Mouse (Mus musculus): ENCODE data around the gene Pank4. TPM values are rescaled to one million over a fixed set of nuclear protein-coding genes. Genes with fewer than 3 reads are reported as not detected.

Pank4 gene
- polyA plus RNA-seq, 1 experiment from 2014 or later = 30.4 TPM

- ATAC-seq (replicated peaks; ENCODE audit: low FRiP score, low read depth) = no peak
- no peaks in the 10 kb centered on the region for H3K36me3 ChIP-seq (ENCODE audit: insufficient read depth, low read length)
- H3K4me1 ChIP-seq (replicated peaks; ENCODE audit: insufficient read depth, low read length) = no peaks in the 10 kb centered on the region; the same call in 1 of the 2 replicates
- no peak overlapping the region for H3K4me3 ChIP-seq (replicated peaks; ENCODE audit: low read depth, low read length)
- 76% methylated on average over 5 of the region's 5 CpGs for WGBS
- no peak overlapping the region for H3K4me2 ChIP-seq (ENCODE audit: low read length)
- no peak for TF ChIP-seq CTCF (IDR thresholded peaks at IDR 0.05; ENCODE audit: low read depth)
- H3K9ac ChIP-seq (ENCODE audit: low read depth, low read length) = no peak overlapping the region
- H3K27ac ChIP-seq = no peak overlapping the region
- DNase-seq (ENCODE audit: low spot score) = no peak
- no peaks in the 10 kb centered on the region for H3K27me3 ChIP-seq (ENCODE audit: insufficient read depth, low read length)
- no peaks in the 10 kb centered on the region for H3K9me3 ChIP-seq (replicated peaks; ENCODE audit: low read length)
Observed at GRCm38 (mm10) chr4:154922931-154923330, 41.0 kb upstream of the Pank4 start.

GRCm38 (mm10) chr4:154925413-154925812, 38.5 kb upstream of the Pank4 start:
- Histone ChIP-seq H3K4me2 (ENCODE audit: low read length) (no peak overlapping the region), H3K4me3 (replicated peaks; ENCODE audit: low read depth, low read length) (no peak overlapping the region), H3K27me3 (ENCODE audit: insufficient read depth, low read length) (no peaks in the 10 kb centered on the region), H3K9me3 (replicated peaks; ENCODE audit: low read length) (no peaks in the 10 kb centered on the region), H3K9ac (ENCODE audit: low read depth, low read length) (no peak overlapping the region), H3K36me3 (ENCODE audit: insufficient read depth, low read length) (no peaks in the 10 kb centered on the region), H3K4me1 (replicated peaks; ENCODE audit: insufficient read depth, low read length) (no peaks in the 10 kb centered on the region; the same call in none of the 2 replicates), H3K27ac (no peak overlapping the region)
- 47% methylated on average over 4 of the region's 4 CpGs for WGBS
- TF ChIP-seq CTCF (IDR thresholded peaks at IDR 0.05; ENCODE audit: low read depth) = peak; percentile 44
- ATAC-seq (replicated peaks; ENCODE audit: low FRiP score, low read depth) (no peak), DNase-seq (ENCODE audit: low spot score) (no peak)

GRCm38 (mm10) chr4:154926969-154927898, 36.7 kb upstream of the Pank4 start:
- 57% methylated on average over 9 of the region's 9 CpGs for WGBS
- no peak for TF ChIP-seq CTCF (IDR thresholded peaks at IDR 0.05; ENCODE audit: low read depth)
- DNase-seq (ENCODE audit: low spot score) (no peak), ATAC-seq (replicated peaks; ENCODE audit: low FRiP score, low read depth) (no peak)
- H3K4me2 ChIP-seq (ENCODE audit: low read length) = peak overlapping the region; percentile 42
- peak overlapping the region; percentile 31 for H3K27ac ChIP-seq
- no peaks in the 10 kb centered on the region for H3K27me3 ChIP-seq (ENCODE audit: insufficient read depth, low read length)
- peak overlapping the region; percentile 35; the same call in 1 of the 2 replicates for H3K9ac ChIP-seq (ENCODE audit: low read depth, low read length)
- H3K9me3 ChIP-seq (replicated peaks; ENCODE audit: low read length) = no peaks in the 10 kb centered on the region
- no peaks in the 10 kb centered on the region; the same call in none of the 2 replicates for H3K4me1 ChIP-seq (replicated peaks; ENCODE audit: insufficient read depth, low read length)
- peak overlapping the region; percentile 10 for H3K4me3 ChIP-seq (replicated peaks; ENCODE audit: low read depth, low read length)
- H3K36me3 ChIP-seq (ENCODE audit: insufficient read depth, low read length) = no peaks in the 10 kb centered on the region

- Histone ChIP-seq H3K9me3 (replicated peaks; ENCODE audit: low read length) (no peaks in the 10 kb centered on the region), H3K27ac (peak overlapping the region; percentile 31; the same call in 1 of the 2 replicates), H3K9ac (ENCODE audit: low read depth, low read length) (peak overlapping the region; percentile 35; the same call in 1 of the 2 replicates), H3K4me1 (replicated peaks; ENCODE audit: insufficient read depth, low read length) (no peaks in the 10 kb centered on the region; the same call in none of the 2 replicates), H3K4me3 (replicated peaks; ENCODE audit: low read depth, low read length) (peak overlapping the region; percentile 10), H3K27me3 (ENCODE audit: insufficient read depth, low read length) (no peaks in the 10 kb centered on the region; the same call in 1 of the 2 replicates), H3K36me3 (ENCODE audit: insufficient read depth, low read length) (no peaks in the 10 kb centered on the region), H3K4me2 (ENCODE audit: low read length) (peak overlapping the region; percentile 42)
- WGBS = 28% methylated on average over 5 of the region's 5 CpGs
- TF ChIP-seq CTCF (IDR thresholded peaks at IDR 0.05; ENCODE audit: low read depth) = no peak
- DNase-seq (ENCODE audit: low spot score) (peak; percentile 69), ATAC-seq (replicated peaks; ENCODE audit: low FRiP score, low read depth) (no peak)
Observed at GRCm38 (mm10) chr4:154927899-154928337, 36.0 kb upstream of the Pank4 start.

GRCm38 (mm10) chr4:154928395-154929087, 35.4 kb upstream of the Pank4 start, which contains the start of gene Tnfrsf14:
Gene Tnfrsf14, minus strand, starts transcription at chr4:154928563.
- H3K27ac ChIP-seq = peak within 1 kb of the TSS; percentile 31

More at GRCm38 (mm10) chr4:154928395-154929087, 35.4 kb upstream of the Pank4 start, which contains the start of gene Tnfrsf14:
- Histone ChIP-seq H3K27me3 (ENCODE audit: insufficient read depth, low read length) (no peaks in the 10 kb centered on the region; the same call in 1 of the 2 replicates), H3K9me3 (replicated peaks; ENCODE audit: low read length) (no peaks in the 10 kb centered on the region), H3K36me3 (ENCODE audit: insufficient read depth, low read length) (no peaks in the 10 kb centered on the region), H3K4me1 (replicated peaks; ENCODE audit: insufficient read depth, low read length) (peaks cover 3% of the 10 kb centered on the region), H3K9ac (ENCODE audit: low read depth, low read length) (peak within 1 kb of the TSS; percentile 35; the same call in 1 of the 2 replicates), H3K4me2 (ENCODE audit: low read length) (peak within 1 kb of the TSS; percentile 42), H3K4me3 (replicated peaks; ENCODE audit: low read depth, low read length) (peak within 1 kb of the TSS; percentile 10)
- no peak for ATAC-seq (replicated peaks; ENCODE audit: low FRiP score, low read depth)
- no peak for TF ChIP-seq CTCF (IDR thresholded peaks at IDR 0.05; ENCODE audit: low read depth)
- no peak for DNase-seq (ENCODE audit: low spot score)
- 49% methylated on average over 12 of the region's 12 CpGs for WGBS

All from kidney, postnatal 0 days (tissue).